Mouse (Mus musculus): ENCODE results near the gene Cntrl.

Gene Cntrl

DNA sequence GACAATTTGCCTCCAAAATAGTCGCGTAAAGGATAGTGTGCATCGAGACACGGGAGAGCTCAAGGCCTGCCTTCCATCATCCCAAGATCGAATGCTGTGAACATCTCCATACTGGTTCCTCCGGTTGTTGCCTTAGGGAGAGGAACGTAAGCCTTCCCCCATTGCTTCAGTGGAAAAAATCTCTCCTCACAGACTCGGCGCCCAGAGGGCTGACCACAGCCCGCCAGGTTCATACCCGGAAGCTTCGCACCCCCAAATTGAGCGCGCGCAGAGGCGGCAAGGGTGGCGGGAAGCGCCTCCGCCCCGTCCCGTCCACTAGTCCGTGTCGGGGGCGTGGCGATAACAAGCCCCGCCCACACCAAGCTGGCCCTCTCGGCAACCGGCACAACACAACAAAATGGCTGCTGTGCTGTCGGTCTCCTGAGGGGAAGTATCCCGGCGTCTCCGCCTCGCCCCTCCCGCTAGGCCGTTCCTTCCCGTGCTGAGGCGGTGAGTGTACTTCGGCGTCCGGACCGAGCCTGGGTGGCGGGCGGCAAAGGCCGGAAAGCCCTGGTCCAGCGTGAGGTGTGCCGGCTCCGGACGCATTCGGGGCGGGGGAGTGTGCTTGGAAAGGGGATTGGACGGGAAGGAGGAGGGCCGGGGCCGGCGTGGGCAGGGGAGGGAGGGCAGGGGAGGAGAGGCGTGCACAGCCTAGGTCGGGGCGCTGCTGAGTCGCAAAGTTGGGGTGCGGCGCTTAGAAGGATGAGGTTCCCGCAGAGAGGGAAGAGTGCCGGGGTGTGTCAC lies at the start of gene Cntrl:
Gene Cntrl (plus strand): TSS at position 352 of the 783 bp plus-strand sequence.
- DNase-seq = peak; percentile 93 to 95

DNA sequence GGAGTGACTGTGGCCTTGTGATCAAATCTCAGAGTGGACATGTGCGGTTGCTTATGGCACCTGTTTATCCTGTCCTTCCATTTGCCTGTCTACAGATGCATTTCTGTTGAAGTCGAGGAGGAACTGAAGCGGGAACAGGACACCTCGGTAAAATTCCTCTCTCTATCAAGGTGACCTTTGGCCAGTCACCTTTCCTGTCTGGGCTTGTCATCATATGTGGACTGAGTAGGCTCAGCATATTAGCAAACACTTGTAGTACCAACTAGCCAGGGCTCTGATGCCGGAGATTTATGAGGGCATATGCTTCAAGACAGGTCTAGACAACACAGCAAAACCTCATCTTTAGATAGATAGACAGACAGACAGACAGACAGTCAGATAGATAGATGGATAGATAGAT lies 49.0 kb upstream of the Cntrl start:
- DNase-seq = no peak

DNA sequence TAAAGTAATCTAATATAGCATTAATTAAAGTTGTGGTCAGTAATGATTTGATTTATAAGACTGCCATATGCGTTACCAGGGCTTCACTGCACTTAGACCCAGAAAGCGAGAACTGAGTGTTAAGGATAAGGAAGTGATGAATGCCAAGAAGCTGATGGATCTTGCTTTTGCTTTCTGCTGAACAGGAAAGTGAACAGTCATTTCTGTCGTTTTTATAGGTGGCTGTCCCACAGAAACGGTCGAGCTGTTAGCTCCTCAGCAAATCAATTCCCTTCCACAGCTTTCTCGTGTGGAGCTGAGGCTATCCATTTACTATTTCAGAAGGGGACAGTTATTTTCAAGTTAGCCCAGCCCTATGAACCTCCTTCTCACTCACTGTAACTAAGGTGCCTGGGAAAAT lies 48.4 kb upstream of the Cntrl start:
- DNase-seq = no peak

DNA sequence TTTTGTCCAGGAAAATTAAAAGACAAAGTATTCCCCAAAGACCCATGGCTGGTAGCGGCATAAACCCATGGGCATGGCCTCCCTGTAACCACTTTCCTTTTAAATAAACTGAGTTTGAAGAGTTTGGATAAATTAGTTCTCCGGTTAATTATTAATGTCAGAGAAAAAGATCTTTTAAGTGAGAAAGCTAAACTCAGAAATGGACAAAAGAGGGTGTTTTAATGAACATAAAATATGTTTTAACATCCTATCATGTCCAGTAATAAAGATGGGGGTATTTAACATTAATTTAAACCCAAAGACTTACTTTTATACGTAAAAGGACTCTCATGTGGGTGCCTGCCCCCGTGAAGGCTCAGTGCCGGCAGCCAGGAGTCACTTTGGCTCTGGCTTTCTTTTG lies 48.0 kb upstream of the Cntrl start, which contains the start of gene Hc:
Gene Hc (minus strand): TSS at position 101 of the 400 bp plus-strand sequence.
- DNase-seq = no peak

GRCm38 (mm10) chr2:35063333-35064030 lies 45.8 kb upstream of the Cntrl start:
- DNase-seq = no peak

DNA sequence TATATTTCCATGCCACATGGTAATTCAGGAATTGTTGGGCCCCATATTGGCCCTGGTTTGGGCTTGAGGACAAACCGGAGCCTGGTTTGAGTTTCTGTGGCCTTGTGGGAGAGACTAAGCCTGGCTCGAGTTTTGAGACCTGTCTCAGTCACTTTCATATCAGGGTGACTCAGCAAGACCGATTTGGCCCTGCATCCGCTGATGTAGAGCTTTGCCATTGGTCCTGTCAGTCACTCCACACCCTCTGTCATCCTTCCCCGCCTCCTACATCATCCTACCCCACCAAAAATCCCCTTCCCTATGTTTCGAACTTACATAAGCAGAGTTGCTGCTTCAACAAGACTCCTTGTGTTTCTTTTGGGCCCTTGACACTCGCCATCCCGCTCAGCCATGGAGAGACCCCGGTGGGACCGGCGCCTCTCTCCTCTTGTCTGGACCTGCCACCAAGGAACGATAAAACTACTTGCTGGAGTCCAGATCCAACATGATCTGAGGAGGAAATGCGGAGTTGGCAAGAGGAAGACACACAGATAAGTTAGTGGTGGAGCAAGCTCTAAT lies 42.7 kb upstream of the Cntrl start:
- no peak for DNase-seq

- no peak for DNase-seq
Observed at GRCm38 (mm10) chr2:35067117-35067516, 42.2 kb upstream of the Cntrl start.

GRCm38 (mm10) chr2:35069124-35069523 lies 40.2 kb upstream of the Cntrl start:
- DNase-seq = no peak

DNA sequence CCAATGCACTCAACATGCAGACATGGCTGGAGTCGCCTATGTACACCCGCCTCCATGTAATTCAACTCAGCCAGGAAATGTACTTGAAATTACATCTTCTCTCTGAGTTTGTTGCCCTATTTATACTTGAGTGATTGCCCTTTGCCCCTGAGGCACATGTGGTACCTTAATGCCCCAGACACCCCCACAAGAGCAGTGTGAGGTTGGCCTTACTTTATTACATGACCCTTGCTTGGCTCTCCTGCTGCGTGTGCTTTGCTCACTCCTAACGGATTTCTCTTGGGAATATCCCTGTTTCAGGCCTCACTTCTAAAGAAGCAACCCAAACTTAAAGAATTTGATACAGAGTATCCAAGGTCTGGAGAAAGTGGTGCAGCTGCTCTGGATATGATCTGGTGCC lies 39.0 kb upstream of the Cntrl start:
- DNase-seq = no peak

- no peak for DNase-seq
Observed at GRCm38 (mm10) chr2:35072547-35072946, 36.7 kb upstream of the Cntrl start.

DNA sequence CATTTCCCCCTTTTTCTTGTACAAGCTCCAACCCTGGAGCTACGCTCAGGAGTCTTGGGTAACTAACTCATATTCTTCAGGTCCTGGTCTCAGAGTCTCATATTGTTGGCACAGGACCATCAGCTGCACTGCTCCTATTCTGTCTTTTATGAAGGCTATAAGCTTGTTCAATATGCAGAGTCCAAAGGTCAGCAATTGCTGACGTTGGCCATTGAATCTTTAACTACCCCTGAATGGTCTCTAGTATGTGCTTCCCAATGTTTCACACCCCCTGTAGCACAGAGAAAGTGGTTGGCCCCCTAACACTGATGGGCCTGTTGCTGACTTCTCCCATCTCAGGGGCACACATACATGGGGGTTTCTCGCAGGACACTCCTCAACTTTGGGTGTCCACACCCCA lies 35.0 kb upstream of the Cntrl start:
- no peak for DNase-seq

DNA sequence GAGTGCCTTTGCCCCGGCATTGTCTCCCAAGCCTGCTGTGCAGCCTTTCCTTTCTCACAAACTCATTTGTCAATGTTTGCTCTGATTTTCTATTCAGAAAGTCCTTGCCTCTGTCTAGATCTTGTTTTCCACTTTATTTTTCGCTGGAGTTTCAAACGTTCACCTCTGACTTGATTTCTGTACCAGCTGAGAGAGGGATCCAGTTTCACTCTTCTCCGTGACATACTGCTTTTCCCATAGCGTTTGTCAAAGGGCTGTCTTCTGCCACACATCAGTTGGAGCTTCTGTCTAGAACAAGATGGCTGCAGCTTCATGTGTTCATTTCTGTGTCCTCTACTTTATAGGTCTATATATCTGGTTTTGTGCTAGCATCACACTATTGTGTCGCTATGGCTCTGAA lies 30.1 kb upstream of the Cntrl start:
- DNase-seq = no peak

DNA sequence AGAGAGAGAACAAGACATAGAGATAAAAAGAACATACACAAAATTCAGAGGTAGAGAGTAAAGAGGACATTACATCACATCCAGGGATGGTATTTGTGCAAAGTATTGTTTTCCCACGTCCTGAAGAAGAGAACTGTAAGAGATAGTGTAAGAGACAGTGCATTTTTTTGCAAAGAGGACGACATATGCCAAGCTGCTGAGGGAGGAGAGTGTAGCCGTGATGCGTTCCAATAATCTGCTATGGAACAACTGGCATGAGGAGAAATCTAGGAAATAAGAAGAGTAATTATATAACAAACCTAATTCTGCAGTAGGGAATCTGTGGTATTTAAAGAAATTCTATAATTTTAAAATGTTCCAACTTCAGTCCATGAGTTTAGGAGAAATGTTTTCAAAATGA lies 21.9 kb upstream of the Cntrl start:
- no peak for DNase-seq

DNA sequence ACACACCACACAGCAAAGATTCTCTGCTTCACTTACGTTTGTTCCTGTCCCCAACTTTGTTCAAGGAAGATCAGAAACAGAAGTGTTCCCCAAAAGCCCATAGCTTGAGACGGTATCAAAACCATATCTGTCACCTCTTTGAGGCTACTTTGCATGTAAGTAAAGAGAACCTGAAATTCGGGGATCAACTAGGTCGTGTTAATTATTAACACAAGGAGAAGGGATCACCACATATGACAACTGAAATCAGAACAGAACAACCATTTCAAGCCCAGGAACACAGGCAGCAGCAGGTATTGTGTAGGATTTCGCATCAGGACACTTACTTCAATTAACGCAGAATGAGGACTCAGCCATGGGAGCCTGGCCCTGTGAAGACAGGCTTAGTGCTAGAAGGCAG lies 8.8 kb upstream of the Cntrl start:
- DNase-seq = no peak

DNA sequence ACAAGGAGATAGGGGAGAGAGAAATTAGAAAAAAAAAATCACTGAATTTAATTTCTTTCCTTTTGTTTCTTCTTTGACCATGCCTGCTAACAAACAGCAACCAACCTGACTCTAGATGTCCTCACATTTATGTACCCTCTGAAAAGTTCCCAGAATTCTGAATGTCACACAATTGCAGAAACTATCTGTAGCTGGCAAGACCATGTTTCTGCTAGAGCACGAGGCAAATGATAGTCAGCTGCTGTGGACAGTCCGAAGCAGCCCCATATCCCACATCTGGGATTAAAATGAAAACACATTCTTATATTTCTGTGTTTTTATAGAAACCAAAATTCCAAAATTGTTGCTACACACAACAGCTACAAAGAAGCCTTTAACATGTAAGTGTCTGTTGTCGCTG lies 7.8 kb upstream of the Cntrl start, which contains the start of gene AI182371:
Gene AI182371 (minus strand): TSS at position 101 of the 400 bp plus-strand sequence.
- no peak for DNase-seq

DNA sequence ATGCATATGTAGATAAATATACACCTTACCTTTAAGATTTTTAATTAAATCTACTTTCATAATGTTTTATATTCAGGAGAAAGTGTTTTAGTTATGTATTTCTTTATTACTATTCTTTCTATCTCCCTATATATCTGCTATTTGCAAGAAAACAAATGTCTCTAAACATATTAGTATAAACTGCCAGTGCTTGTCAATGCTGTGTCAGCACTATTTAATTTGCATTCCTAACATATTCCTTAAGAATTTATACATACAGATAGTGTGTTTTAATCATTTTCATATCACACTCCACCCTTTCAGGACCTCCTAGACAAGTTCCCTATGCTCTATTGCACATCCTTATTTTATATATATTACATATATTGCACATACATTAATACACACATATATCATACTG lies 6.5 kb upstream of the Cntrl start:
- no peak for DNase-seq

- DNase-seq = no peak
Observed at GRCm38 (mm10) chr2:35103558-35103957, 5.7 kb upstream of the Cntrl start.

- DNase-seq = no peak
Observed at GRCm38 (mm10) chr2:35104843-35105242, 4.4 kb upstream of the Cntrl start.

DNA sequence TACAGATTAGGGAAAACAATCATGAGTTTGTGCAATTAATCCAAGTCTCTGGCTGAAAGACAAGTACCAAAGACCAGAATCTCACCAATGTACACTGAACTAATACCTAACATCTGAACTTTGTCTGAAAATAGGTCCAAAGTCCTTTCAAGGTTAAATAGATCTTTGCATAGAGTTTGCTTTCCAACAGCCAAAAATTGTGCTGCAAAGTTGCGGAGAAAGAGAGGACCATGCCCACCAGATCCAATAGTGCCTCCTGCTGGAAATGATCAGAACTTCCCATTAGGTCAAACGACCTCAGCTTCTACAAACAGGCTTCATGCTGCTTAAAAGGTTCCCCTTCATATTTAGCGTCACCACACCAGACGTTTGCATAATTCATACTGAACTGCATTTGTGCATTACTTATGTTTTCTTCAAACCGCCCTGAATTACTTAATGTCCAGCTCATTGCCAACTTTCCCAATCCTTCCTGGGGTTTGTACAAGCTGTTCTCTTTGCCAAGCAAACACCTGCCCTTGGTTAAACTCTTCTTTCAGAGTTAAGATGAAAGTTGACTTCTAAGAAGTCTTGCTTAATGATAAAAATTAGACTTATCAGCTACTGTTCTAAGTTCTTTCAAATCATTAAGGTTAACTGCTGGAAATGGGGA lies 1.2 kb upstream of the Cntrl start:
- peak in 1 of 2 experiments; percentile 5 for DNase-seq

DNA sequence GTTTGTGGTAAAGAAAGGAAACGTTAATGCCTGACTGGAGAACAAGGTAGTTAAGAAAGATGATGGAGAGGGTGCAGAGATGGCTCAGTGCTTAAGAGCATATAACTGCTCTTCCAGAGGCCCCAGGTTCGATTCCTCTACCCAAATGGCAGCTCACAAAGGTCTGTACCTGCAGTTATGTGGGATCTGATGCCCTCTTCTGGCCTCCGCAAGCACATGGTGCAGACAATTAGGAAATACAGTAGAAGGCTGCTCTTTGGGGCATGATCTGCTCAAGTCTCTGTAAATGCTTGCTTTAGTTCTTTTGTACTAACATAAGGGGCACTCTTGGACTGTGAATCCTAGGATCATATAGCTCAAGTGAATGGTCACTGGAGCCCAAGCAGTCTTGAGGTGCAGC lies 580 bp upstream of the Cntrl start:
- peak; percentile 30 to 46 for DNase-seq

GRCm38 (mm10) chr2:35109924-35110304 lies 622 bp downstream of the Cntrl start:
- DNase-seq = no peak

- no peak for DNase-seq
Observed at GRCm38 (mm10) chr2:35110521-35110920, 1.2 kb downstream of the Cntrl start.

- DNase-seq = no peak
Observed at GRCm38 (mm10) chr2:35124716-35125115, 15.4 kb downstream of the Cntrl start.
